Mouse (Mus musculus) stomach, postnatal 0 days (tissue): Measurements from ENCODE around the gene Psmb9.

Experiments used
- CTCF ChIP-seq: IDR thresholded peaks from 2 replicates; pipeline ENCODE4 v1.5.1; 2016; ENCODE audit warnings: antibody characterized with exemption, low read depth, mild to moderate bottlenecking, moderate library complexity
- EP300 ChIP-seq: optimal IDR thresholded peaks from 2 replicates; pipeline ENCODE3; 2016; ENCODE audit warnings: antibody characterized with exemption

DNA sequence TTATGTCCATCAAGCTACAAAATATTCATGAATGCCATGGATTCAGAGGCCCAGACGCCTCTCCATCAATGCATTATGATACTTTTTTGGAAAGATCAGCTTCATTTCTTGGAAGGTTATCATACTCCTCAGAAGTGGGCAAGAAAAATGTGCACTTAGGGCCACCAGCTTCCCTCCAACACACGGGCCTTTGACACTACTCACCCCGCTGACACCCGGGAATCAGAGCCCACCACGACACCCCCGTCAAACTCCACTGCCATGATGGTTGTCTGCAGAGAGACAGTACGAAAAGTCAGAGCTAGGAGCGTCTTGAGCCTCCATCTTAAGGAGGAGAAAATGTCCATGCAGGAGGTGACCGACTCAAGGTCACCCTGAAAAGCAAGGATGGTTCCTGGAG is 2.0 kb downstream of the Psmb9 start:
- TF ChIP-seq CTCF, result no peak
- TF ChIP-seq EP300, result no peak
